Mouse (Mus musculus): ENCODE data around the gene Cog1.

DNA sequence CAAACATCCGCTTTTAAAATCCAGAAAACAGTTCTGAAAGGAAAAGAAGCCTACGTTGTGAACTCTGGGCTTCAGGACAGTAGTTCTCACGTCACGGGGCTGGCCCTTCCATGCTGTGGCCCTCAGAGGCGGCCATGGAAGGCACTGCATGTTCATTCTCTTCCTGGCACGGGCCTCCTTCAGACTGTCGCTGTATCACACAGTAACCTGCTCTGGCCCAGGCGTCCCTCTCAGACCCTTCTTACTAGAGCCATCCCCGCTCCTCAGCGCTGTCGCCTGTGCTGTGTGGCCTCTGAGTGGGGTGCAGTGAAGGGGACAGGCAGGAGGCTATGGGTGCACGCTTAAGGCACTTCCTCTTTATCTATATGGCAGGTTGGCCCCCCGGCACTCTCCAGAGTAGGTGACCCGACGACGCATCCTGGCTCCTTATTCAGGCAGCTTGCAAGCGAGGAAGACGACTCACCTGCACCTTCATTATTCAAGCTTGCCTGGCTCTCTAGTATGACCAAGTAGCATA lies 12.9 kb downstream of the Cog1 start:
- TF ChIP-seq CTCF (IDR thresholded peaks at IDR 0.05; ENCODE audit: low read depth) (no peak), EP300 (IDR thresholded peaks at IDR 0.05; ENCODE audit: low read depth) (no peak)

Measured in heart, postnatal 0 days (tissue).